Mouse (Mus musculus) urinary bladder, postnatal 4 days (tissue): ENCODE results near the gene Defb29.

Experiments
- DNase-seq, 2 experiments: peaks; one replicate each; pipeline ENCODE4 v3.0.0; 2021 to 2022; ENCODE audit warnings: low spot score in 2 of 2

Gene Defb29

DNA sequence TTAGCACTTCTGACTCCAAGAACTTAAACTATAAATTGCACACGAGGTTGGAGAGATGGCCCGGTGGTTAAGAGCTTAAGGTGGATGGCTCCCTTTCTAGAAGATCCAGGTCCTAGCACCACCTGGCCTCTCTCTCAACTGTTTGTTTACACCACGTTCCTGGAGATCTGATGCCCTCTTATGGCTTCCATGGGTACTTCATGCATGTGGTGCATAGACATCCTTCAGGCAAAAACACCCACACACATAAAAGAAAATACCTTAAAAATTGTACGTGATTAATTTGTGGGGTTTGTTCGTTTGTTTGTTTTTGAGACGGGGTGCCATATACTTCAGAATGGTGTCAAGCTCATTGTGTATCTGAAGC lies 39.1 kb downstream of the Defb29 start:
- no peak for DNase-seq

GRCm38 (mm10) chr2:152500204-152500862 lies 39.6 kb downstream of the Defb29 start:
- no peak for DNase-seq

- no peak for DNase-seq
These were observed 41.9 kb downstream of the Defb29 start for GRCm38 (mm10) chr2:152498020-152498419.

DNA sequence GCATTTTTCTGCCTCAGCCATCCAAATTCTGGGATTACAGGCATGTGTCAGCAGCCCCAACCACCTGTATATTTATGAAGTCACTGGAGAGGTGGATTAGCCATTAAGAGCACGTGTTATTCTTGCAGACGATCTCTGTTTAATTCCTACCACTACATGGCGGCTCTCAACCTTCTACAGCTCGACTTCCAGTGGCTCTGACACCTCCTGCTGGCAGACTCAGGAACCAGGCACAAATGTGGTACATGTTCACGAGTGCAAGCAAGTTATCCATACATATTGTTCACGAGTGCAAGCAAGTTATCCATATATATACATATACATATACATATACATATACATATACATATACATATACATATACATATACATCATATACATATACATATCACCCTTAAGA lies 46.7 kb downstream of the Defb29 start:
- DNase-seq = no peak

DNA sequence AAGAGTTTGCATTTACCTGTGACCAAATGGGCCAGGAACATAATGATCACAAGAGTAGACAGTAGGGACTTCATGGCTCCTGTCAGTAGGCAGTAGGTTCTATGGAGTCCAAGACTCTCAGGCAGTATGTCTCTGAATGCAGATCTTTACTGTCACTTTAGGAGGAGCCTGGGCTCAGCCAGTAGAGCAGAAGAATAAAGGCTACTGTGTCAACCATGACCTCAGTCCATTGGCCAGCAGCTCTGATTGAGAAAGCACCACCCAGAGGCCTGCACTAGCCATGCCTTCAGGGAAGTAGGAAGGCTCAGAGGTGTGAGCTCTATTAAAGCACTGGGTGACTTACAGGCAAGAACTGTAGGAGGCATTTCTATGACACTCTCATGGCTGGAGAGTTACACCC lies 49.9 kb downstream of the Defb29 start, which contains the start of gene Defb22:
Gene Defb22, minus strand, starts transcription at position 101 of the 400 bp plus-strand sequence.
- no peak for DNase-seq
